Mouse (Mus musculus): ENCODE results near the gene Dhrs11.
A peak's percentile ranks its signal among the peaks of the same experiment; 100 is the strongest.
"Not testable (repeated sequence)": the region's sequence is repeated elsewhere in the genome, so short reads cannot be mapped to it uniquely, and the experiment has no call there.

Dhrs11 gene

DNA sequence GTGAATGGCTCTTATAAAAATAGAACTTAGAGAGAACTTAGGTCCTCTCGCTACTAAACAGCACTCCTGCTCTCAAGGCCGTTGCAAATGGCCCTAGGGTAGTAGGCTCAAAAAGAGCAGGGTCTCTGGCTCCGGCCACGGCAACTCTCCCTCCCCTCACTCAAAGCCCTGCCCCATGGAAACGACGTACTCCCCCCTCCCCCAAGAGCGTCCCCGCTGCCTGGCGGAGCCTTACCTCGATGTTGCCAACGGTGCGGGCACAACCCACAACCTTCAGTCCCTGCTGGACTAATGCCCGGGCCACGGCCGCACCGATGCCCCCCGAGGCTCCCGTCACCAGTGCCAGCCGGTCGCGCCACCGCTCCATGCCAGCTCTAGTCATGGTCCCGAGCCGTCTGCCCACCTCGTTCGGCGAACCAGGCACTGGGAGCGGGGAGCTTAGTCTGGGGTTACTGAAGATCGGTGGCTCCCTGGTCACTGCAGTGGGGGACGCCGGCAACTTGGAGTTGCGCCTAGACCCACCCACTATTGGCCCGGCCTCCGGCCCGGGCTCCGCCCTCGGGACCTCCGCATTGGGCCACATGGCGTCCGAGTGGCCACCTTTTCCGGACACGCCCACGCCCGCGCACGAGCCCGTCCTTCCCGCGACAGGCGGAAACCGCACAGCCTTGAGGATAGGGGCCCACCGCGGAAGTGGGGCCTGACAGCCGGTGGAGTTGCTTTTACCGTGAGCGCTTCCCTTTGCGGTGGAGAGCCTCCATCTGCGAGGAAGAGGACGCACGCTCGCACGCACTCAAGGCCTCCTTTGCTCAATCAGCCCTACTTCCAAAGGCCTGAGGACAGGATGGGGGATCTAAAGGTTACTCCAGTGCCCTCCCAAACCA is at the start of gene Dhrs11:
Gene Dhrs11, minus strand, starts transcription at position 479 of the 884 bp plus-strand sequence.
- peak; percentile 92 for DNase-seq (ENCODE audit: low spot score)

GRCm38 (mm10) chr11:84876020-84876419 is 47.2 kb upstream of the Dhrs11 start:
- DNase-seq (ENCODE audit: low spot score): not testable (repeated sequence)

DNA sequence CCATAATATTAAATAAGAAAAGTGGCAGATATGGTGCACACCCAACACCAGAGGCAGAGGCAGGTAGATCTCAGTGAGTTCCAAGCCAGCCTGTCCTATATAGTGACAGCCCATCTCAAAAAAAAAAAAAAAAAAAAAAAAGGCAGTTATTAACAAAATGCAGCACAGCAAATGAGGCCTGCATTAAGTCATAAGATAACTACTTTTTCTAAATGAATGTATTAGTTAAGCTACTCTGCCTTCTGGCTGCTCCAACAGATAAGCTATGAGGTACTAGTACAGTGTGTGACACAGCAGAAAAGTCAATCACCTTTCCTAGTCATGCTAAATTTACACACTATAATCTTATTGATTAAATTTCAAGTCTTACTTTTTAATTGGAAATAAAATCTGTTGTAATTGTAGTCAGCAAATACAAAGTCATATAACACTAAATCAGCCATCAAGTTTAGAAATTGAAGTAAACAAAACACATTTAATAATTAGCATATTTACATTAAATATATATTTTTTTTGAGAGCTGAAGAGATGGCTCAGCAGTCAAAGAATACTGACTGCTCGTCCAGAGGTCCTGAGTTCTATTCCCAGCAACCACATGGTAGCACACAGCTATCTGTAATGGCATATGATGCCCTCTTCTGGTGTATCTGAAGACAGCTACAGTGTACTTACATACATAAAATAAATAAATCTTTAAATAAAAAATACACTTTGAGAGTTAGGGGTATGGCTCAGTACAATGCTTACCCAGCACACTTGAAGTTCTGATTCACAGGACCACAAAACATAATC is 44.4 kb upstream of the Dhrs11 start:
- DNase-seq (ENCODE audit: low spot score): no peak

- DNase-seq (ENCODE audit: low spot score): no peak
These were observed 42.8 kb upstream of the Dhrs11 start for GRCm38 (mm10) chr11:84871548-84872069.

- peak; percentile 60 for DNase-seq (ENCODE audit: low spot score)
These were observed 42.3 kb upstream of the Dhrs11 start for GRCm38 (mm10) chr11:84871046-84871445.

GRCm38 (mm10) chr11:84870337-84871043 is 41.7 kb upstream of the Dhrs11 start, which contains the start of gene Ggnbp2:
Gene Ggnbp2, minus strand, starts transcription at chr11:84870817.
- DNase-seq (ENCODE audit: low spot score): peak; percentile 91

DNA sequence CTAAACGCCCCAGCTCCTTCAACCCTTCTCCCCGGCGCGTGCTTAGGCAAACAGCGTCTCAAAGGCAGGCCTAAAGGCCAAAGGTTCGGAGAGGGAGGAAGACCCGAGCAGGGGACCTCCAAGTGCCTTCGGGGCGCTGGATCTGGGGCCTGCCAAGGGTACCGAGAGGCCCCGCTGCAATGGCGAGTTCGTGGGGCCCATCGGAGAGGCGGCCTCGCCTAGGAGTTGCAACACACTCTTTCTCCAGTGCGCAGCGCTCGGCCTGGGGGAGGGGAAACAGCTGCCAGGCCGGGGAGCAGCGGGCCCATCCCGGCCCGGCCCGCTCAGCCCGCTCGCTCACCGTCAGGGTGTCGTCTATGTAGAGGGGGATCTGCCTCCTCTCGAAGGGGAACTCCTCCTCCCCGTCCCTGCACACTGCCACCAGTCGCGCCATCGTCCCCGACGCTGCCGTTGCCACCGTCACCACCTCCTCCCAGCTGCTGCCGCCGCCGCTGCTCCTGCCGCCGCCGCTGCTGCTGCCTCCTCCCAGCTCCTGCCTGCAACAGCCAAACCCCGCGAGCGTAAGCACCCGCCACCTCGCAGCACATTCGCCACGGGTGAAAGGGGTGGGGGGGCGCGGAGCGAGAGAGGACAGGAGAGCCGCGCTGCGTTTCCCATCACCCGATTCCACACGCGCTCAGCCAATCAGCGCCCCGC is 40.9 kb upstream of the Dhrs11 start:
- peak; percentile 96 for DNase-seq (ENCODE audit: low spot score)

GRCm38 (mm10) chr11:84868786-84869259 is 40.0 kb upstream of the Dhrs11 start:
- DNase-seq (ENCODE audit: low spot score): no peak

GRCm38 (mm10) chr11:84867586-84867985 is 38.8 kb upstream of the Dhrs11 start:
- DNase-seq (ENCODE audit: low spot score): no peak

DNA sequence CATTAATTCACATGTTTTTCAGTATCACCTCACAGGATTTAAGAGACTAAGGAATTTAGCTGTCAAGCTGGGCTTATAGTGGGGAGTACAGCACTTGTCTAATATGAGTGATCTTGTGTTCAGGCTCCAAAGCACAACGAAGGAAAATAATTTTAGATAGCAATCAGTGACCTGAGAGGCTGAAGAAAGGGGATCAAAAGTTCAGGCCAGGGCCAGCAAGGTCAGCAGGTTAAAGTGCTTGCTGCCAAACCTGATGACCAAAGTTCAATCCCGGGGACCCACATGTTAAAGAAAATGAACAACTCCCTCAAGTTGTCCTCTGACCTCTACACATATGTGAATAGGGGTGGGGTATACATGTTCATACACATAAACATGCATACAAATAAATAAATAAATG is 36.5 kb upstream of the Dhrs11 start:
- no peak for DNase-seq (ENCODE audit: low spot score)

DNA sequence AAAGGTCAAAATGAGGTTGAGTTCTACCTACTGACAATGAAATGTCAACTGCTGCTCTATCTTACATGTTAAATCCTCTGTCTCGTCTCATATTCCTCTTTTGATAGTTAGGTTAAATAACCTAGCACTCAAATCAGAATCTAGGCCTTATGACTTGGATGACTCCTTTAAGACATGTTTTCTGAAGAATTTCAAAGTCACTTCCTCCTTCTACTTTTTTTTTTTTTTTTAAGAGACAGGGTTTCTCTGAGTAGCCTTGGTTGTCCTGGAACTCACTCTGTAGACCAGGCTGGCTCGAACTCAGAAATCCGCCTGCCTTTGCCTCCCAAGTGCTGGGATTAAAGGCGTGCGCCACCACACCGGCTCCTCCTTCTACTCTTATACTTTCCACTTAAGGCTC is 26.5 kb upstream of the Dhrs11 start:
- no peak for DNase-seq (ENCODE audit: low spot score)

DNA sequence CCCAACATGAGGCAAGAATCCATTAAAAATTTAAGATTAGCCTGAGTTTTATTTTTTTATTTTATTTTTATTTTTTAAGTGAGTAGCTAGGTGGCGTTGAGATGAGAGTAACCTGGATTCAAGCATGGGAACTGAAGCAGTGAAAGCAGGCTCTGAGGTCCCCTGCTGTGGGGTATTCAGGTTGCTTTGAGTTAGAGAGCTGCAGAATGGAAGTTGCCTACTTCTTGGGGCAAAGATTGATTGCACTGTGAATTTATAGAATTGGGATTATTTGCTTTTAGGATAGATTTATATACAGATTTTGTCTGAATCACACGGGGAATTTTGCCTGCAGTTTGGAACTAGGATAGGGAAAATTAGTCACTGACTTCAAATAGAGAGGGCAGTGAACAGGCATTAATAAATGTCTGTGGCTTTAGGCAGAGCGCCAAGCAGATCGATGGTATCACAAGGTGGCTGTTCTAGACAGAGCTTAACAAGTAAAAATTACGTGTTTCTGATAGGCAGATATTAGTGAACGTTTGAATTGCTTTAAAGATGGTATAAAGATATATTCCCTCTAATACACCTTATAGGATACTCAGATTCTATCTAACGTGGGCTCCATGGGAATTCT is 18.8 kb upstream of the Dhrs11 start:
- peak; percentile 47 for DNase-seq (ENCODE audit: low spot score)

GRCm38 (mm10) chr11:84846741-84847474 is 18.1 kb upstream of the Dhrs11 start:
- no peak for DNase-seq (ENCODE audit: low spot score)

- DNase-seq (ENCODE audit: low spot score): no peak
These were observed 10.5 kb upstream of the Dhrs11 start for GRCm38 (mm10) chr11:84839330-84839729.

DNA sequence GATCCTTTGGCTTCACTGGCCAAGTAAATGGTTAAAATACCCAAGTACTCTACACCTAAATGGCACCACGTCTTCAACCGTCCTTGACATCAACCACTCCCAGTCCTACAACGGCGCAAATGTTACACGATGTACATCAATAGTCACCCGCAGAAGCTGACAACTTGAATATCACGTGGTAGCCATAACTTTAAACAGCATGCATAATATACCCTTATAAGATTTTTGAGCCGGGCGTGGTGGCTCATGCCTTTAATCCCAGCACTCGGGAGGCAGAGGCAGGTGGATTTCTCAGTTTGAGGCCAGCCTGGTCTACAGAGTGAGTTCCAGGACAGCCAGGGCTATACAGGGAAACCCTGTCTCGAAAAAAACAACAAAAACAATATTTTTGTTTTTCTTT is 701 bp upstream of the Dhrs11 start:
- DNase-seq (ENCODE audit: low spot score): not testable (repeated sequence)

DNA sequence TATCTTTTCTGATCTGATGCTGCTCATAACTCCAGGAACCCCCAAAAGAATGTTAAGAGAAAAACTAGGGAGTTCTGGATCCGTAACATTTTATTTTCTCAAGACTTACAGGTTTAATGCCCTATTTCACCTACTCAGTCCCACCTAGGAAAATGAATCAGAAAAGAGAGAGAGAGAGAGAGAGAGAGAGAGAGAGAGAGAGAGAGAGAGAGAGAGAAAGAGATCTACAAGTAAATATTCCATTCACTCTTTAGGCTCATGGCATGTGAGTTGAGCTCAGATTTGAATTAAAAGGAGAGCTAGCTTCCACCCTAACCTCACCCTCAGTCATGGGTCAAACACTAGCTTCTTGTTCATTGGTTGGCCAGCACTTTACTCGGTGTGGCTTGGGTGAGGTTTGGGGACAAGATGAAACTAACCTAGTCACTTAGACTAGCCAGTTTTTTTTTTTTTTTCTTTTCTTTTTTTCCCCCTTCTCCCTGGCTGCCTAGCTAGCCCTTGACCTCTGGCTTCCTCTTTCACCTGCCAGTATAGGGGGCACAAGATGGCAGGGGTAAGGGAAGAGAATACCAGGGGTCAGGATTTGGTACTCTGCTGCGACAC is 792 bp downstream of the Dhrs11 start:
- no peak for DNase-seq (ENCODE audit: low spot score)

DNA sequence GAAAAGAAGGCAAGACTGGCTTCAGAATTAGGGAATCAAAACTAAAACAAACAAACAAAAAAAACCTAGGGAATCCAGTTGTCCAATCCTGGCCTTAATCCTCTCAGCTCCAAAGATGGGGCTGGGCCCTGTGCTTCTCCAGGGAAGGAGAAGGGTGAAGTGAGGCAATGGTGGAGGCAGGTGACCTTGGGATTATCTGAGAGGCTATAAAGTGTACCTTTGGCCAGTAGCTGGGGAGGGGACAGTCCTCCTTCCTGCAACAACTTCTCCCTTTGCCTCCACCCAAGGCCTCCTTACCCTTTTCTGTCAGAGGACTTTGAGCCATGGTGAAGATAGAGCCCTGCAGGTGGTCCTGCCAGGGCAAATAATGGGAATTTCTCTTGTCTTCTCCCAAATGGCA is 1.3 kb downstream of the Dhrs11 start:
- no peak for DNase-seq (ENCODE audit: low spot score)

DNA sequence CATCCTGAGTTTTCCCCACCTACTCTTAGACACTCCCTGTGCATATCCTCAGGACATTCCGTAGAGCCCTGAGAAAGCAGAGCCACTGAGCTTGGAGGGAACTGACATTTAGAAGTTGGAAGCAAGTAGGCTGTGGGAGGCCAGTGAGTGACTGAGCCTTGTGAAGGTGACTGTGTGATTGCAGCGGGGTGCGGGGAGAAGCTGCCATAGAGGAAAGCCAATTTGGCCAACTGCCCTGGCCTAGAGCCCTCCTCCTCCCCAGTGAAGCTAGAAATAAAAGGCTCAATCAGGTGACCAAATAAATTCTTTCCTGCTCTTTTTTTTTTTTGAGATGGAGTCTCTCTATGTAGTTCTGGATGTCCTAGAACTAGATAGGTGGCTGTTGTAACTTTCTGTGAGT is 2.6 kb downstream of the Dhrs11 start:
- no peak for DNase-seq (ENCODE audit: low spot score)

DNA sequence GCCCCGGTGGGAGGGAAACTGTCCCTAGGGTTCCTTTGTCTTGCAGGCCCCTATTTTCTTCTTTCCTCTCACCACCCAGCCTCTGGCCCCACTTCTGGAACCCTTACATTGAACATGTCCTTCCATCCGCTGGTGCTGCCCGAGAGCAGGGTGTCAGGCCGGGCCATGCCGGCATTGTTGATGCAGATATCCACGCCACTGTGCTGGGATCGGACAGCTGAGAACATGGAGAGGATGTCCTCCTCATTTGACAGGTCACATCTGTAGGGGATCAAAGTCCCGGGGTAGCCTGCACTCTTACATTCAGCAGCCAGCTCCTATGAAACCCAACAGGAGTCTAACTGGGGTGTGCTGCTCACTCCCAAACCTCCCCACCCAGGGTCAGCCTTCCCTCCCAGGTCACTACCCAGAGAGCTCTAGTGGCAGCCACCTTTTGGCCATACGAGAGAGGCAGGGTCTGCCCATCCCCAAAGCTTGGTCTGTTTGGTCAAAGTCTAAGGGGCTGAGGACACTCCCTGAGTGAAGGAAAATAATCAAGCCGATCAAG is 3.5 kb downstream of the Dhrs11 start:
- DNase-seq (ENCODE audit: low spot score): no peak
